Mouse (Mus musculus): Measurements from ENCODE around the gene Barhl2. TPM values are rescaled to one million over a fixed set of nuclear protein-coding genes. Genes with fewer than 3 reads are reported as not detected.

The Barhl2 gene
- polyA plus RNA-seq, 1 experiment from 2014 or later = not detected

DNA sequence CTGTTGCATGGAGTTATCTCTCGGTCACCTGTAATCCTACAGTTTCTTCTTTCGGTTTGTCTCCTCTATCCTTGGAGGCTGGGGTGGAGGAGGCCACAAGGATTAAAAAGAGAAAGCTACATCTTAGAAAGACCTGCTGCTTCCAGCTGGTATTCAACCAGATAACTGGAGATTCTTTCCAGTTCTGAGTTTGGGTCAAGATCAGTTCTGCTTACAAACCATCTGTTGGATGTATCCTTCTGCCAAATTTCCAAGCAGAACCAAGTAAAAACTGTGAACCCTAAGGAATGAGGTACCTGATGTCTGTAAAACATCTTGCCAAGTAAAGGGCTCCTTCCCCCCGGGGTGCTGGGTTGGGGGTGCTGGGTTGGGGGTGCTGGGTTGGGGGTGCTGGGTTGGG lies 12.3 kb downstream of the Barhl2 start:
- Histone ChIP-seq H3K36me3 (no peaks in the 10 kb centered on the region), H3K27ac (no peak overlapping the region), H3K9me3 (replicated peaks) (no peaks in the 10 kb centered on the region), H3K9ac (no peak overlapping the region), H3K4me2 (no peak overlapping the region), H3K4me3 (replicated peaks) (no peak overlapping the region), H3K27me3 (peaks cover 64% of the 10 kb centered on the region), H3K4me1 (replicated peaks) (no peaks in the 10 kb centered on the region)
- DNase-seq (no peak), ATAC-seq (ENCODE audit: low read depth) (no peak)
- WGBS (ENCODE audit: insufficient replicate concordance) = 56% methylated on average over 3 of the region's 3 CpGs

DNA sequence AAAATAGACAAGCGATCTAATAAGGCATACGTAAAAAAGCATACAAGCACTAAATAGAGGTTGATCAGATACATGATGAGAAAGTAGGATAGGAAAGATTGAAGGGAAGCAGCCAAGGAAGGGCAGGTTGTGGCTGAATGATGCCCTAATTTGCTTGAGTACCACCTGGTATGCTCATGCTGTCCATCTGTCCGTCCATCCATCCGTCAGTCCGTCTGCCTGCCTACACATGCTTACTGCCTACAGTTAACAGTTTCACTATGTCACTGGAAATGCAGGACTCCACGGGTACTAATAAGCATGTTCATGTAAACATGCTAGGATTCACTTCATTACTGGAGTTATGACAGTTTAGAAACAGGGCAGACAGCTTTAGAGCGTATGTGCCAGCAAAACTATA lies 19.1 kb downstream of the Barhl2 start:
- Histone ChIP-seq H3K4me2 (no peak overlapping the region), H3K27me3 (peaks cover 6% of the 10 kb centered on the region), H3K4me3 (replicated peaks) (no peak overlapping the region), H3K27ac (no peak overlapping the region), H3K36me3 (no peaks in the 10 kb centered on the region), H3K4me1 (replicated peaks) (no peaks in the 10 kb centered on the region), H3K9me3 (replicated peaks) (no peaks in the 10 kb centered on the region), H3K9ac (no peak overlapping the region)
- DNase-seq = no peak
- WGBS (ENCODE audit: insufficient replicate concordance) = 72% methylated on average over 7 of the region's 7 CpGs
- no peak for ATAC-seq (ENCODE audit: low read depth)

DNA sequence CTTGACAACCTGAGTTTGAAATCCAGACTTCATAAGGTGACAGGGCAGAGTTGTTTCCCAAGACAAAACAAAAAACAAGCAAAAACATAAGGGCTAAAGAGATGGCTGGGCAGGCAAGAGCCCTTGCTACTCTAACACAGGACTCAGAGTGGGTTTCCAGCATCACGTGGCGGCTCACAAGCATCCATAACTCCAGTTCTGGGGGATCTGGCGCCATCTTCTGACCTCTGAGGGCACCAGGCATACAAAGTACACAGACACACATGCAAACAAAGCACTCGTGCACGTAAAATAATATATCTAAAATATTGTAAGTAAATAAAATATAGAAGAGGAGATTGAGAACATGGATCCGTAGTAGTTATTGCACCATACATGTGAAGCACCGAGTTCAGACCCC lies 31.9 kb downstream of the Barhl2 start:
- no peak overlapping the region for H3K4me3 ChIP-seq (replicated peaks)
- DNase-seq = no peak
- H3K4me1 ChIP-seq (replicated peaks) = no peaks in the 10 kb centered on the region
- H3K4me2 ChIP-seq = no peak overlapping the region
- H3K9ac ChIP-seq = no peak overlapping the region
- no peak for ATAC-seq (ENCODE audit: low read depth)
- H3K27ac ChIP-seq = no peak overlapping the region
- H3K9me3 ChIP-seq (replicated peaks) = no peaks in the 10 kb centered on the region
- no peaks in the 10 kb centered on the region for H3K36me3 ChIP-seq
- H3K27me3 ChIP-seq = no peaks in the 10 kb centered on the region
- 53% methylated on average over 7 of the region's 7 CpGs for WGBS (ENCODE audit: insufficient replicate concordance)

DNA sequence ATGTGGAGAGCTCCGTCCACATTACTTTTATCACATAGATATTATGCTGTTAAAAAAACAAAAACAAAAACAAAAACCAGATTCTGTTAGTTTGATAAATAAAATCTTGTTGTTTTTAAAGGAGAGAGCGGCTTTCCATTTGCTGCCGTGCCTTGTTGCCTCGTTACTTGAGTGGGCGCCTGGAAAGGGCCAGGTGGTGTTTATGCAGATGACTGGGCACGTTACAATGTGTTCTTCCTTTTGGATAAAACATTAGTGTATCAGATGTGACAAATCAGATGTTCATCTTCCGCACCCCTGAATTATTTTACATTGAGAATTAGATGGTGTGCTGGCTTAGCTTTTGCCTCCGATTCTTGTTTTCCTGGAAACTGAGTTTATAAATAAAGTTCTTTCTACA lies 37.1 kb downstream of the Barhl2 start:
- Histone ChIP-seq H3K27ac (no peak overlapping the region), H3K9ac (no peak overlapping the region), H3K4me1 (replicated peaks) (no peaks in the 10 kb centered on the region), H3K27me3 (no peaks in the 10 kb centered on the region), H3K4me3 (replicated peaks) (no peak overlapping the region), H3K9me3 (replicated peaks) (no peaks in the 10 kb centered on the region), H3K4me2 (no peak overlapping the region), H3K36me3 (no peaks in the 10 kb centered on the region)
- ATAC-seq (ENCODE audit: low read depth) (no peak), DNase-seq (no peak)
- WGBS (ENCODE audit: insufficient replicate concordance) = 72% methylated on average over 8 of the region's 8 CpGs

DNA sequence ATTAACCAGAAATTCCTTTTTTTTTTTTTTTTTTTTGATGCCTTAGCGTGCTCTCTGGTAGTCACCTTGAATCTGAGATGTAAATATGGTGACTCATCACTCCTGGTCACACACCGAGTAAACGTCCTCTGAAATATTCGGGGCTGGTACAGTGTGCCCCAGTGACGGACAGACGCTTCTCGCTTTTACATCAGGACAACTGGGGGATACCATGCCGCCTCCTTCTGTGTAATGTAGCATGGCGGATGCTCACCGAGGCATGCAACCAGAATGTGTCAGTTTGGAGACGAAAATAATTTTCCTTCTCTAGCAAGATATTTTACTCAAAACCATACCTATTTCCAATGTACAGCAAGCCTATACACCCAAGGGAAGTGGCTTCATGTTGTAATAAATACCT lies 37.6 kb downstream of the Barhl2 start:
- H3K27me3 ChIP-seq = no peaks in the 10 kb centered on the region
- DNase-seq (no peak), ATAC-seq (ENCODE audit: low read depth) (no peak)
- H3K36me3 ChIP-seq = no peaks in the 10 kb centered on the region
- 76% methylated on average over 11 of the region's 11 CpGs for WGBS (ENCODE audit: insufficient replicate concordance)
- no peaks in the 10 kb centered on the region for H3K4me1 ChIP-seq (replicated peaks)
- H3K9me3 ChIP-seq (replicated peaks) = no peaks in the 10 kb centered on the region
- no peak overlapping the region for H3K4me3 ChIP-seq (replicated peaks)
- H3K9ac ChIP-seq = no peak overlapping the region
- H3K4me2 ChIP-seq = no peak overlapping the region
- H3K27ac ChIP-seq = no peak overlapping the region

GRCm38 (mm10) chr5:106417210-106417609 lies 40.8 kb downstream of the Barhl2 start:
- WGBS (ENCODE audit: insufficient replicate concordance) = 31% methylated on average over 7 of the region's 7 CpGs
- ATAC-seq (ENCODE audit: low read depth) (no peak), DNase-seq (no peak)
- H3K4me3 ChIP-seq (replicated peaks) = no peak overlapping the region
- H3K4me1 ChIP-seq (replicated peaks) = no peaks in the 10 kb centered on the region
- H3K4me2 ChIP-seq = no peak overlapping the region
- no peaks in the 10 kb centered on the region for H3K9me3 ChIP-seq (replicated peaks)
- H3K9ac ChIP-seq = no peak overlapping the region
- no peak overlapping the region for H3K27ac ChIP-seq
- no peaks in the 10 kb centered on the region for H3K36me3 ChIP-seq
- no peaks in the 10 kb centered on the region for H3K27me3 ChIP-seq

- no peak overlapping the region for H3K4me2 ChIP-seq
- H3K27me3 ChIP-seq = no peaks in the 10 kb centered on the region
- 54% methylated on average over 6 of the region's 6 CpGs for WGBS (ENCODE audit: insufficient replicate concordance)
- no peaks in the 10 kb centered on the region for H3K9me3 ChIP-seq (replicated peaks)
- no peak overlapping the region for H3K9ac ChIP-seq
- no peak overlapping the region for H3K4me3 ChIP-seq (replicated peaks)
- no peaks in the 10 kb centered on the region for H3K4me1 ChIP-seq (replicated peaks)
- no peaks in the 10 kb centered on the region for H3K36me3 ChIP-seq
- no peak for DNase-seq
- no peak overlapping the region for H3K27ac ChIP-seq
- no peak for ATAC-seq (ENCODE audit: low read depth)
Observed at GRCm38 (mm10) chr5:106416550-106416949, 41.4 kb downstream of the Barhl2 start.

DNA sequence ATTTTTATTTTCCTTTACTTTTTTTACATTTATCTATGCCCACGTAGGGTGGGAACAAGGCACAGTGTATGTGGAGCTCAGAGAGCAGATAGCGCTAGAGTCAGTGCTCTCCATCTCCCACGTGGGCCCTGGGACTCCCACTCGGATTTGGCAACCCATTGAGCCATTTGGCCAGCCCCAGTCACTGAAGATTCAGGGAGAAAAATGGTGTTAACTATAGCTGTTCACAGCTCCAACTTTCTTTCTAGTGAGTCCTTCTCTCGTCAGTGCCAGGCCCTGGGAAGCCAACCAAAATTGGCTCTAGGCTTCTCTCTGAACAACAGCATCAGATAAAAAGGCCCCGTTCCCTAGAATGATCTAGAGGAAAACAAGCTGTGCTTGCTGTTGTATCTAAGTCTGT lies 42.2 kb downstream of the Barhl2 start:
- DNase-seq (no peak), ATAC-seq (ENCODE audit: low read depth) (no peak)
- Histone ChIP-seq H3K36me3 (no peaks in the 10 kb centered on the region), H3K27me3 (no peaks in the 10 kb centered on the region), H3K9ac (no peak overlapping the region), H3K27ac (no peak overlapping the region), H3K4me2 (no peak overlapping the region), H3K4me3 (replicated peaks) (no peak overlapping the region), H3K4me1 (replicated peaks) (no peaks in the 10 kb centered on the region), H3K9me3 (replicated peaks) (no peaks in the 10 kb centered on the region)
- WGBS (ENCODE audit: insufficient replicate concordance) = 57% methylated on average over 6 of the region's 6 CpGs

DNA sequence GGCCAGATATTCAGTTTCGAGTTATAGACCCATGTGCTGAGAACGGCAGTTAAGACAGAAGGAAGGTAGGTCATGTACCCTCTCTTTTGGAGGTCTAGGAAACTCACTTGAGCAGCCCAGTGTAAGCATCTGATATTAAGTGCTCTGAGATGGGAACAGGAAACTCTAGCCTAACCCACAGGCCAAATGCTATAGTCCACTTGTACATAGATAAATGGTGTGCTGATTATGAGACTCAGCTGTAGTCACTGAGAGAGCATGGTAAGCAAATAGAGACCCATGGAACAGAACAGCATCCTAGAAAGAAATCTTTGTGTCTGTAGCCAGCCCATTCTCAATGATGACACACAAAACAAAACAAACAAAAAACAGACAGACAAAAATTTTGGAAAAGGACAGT lies 55.2 kb downstream of the Barhl2 start:
- Histone ChIP-seq H3K27me3 (no peaks in the 10 kb centered on the region), H3K4me2 (no peak overlapping the region)
- DNase-seq = no peak

More for the DNA sequence above, 55.2 kb downstream of the Barhl2 start:
- Histone ChIP-seq H3K9me3 (replicated peaks) (no peaks in the 10 kb centered on the region), H3K36me3 (no peaks in the 10 kb centered on the region), H3K4me3 (replicated peaks) (no peak overlapping the region), H3K4me1 (replicated peaks) (no peaks in the 10 kb centered on the region), H3K27ac (no peak overlapping the region), H3K9ac (no peak overlapping the region)
- 71% methylated on average over 2 of the region's 2 CpGs for WGBS (ENCODE audit: insufficient replicate concordance)
- no peak for ATAC-seq (ENCODE audit: low read depth)

Other genes with a start within 250 kb of the Barhl2 start
- gene Gm17304, start 150.9 kb upstream of the Barhl2 start, polyA plus RNA-seq (2015; fragmentation: Nextera tagmentation; extraction: Ambion mirVana) = not detected in 2 replicates
- 18.4 and 24.6 TPM in 2 replicates for gene Zfp644, start 239.1 kb upstream of the Barhl2 start, polyA plus RNA-seq (2015; fragmentation: Nextera tagmentation; extraction: Ambion mirVana)

Measured in liver, embryonic 13.5 days (tissue).